Mouse (Mus musculus): ENCODE results near the gene Pgbd1. TPM values are rescaled to one million over a fixed set of nuclear protein-coding genes. Genes with fewer than 3 reads are reported as not detected.

Pgbd1 gene
- total and polyA plus RNA-seq, 3 experiments: 0.22 to 5.9 (median 4.9) TPM

Other genes starting within 250 kb of the Pgbd1 start
- gene Gpx5, start 148.3 kb downstream of the Pgbd1 start, total RNA-seq (2014; fragmentation: Nextera tagmentation): not detected in 2 replicates
- gene Gpx5, start 148.3 kb downstream of the Pgbd1 start, total RNA-seq (2017): 0.11 TPM in 1 of 2 replicates, not detected in the other
- gene Gpx5, start 148.3 kb downstream of the Pgbd1 start, polyA plus RNA-seq (2012): not detected in 2 replicates
- not detected in 2 replicates for gene Gpx6, start 128.9 kb downstream of the Pgbd1 start, total RNA-seq (2014; fragmentation: Nextera tagmentation)
- gene Gpx6, start 128.9 kb downstream of the Pgbd1 start, total RNA-seq (2017): 0.11 and 0.29 TPM in 2 replicates
- gene Gpx6, start 128.9 kb downstream of the Pgbd1 start, polyA plus RNA-seq (2012): not detected in 2 replicates
- not detected in 2 replicates for gene Olfr1367, start 94.1 kb downstream of the Pgbd1 start, total RNA-seq (2014; fragmentation: Nextera tagmentation)
- 0.44 TPM in 1 of 2 replicates, not detected in the other for gene Olfr1367, start 94.1 kb downstream of the Pgbd1 start, total RNA-seq (2017)
- not detected in 2 replicates for gene Olfr1367, start 94.1 kb downstream of the Pgbd1 start, polyA plus RNA-seq (2012)
- 10.7 and 14.6 TPM in 2 replicates for gene Zscan12, start 78.2 kb downstream of the Pgbd1 start, total RNA-seq (2014; fragmentation: Nextera tagmentation)
- gene Zscan12, start 78.2 kb downstream of the Pgbd1 start, total RNA-seq (2017): 16.2 and 16.8 TPM in 2 replicates
- 3.4 and 4.0 TPM in 2 replicates for gene Zscan12, start 78.2 kb downstream of the Pgbd1 start, polyA plus RNA-seq (2012)
- gene Zkscan3, start 38.3 kb downstream of the Pgbd1 start, total RNA-seq (2014; fragmentation: Nextera tagmentation): 60.6 and 78.1 TPM in 2 replicates
- 59.0 and 59.3 TPM in 2 replicates for gene Zkscan3, start 38.3 kb downstream of the Pgbd1 start, total RNA-seq (2017)
- 4.6 and 5.5 TPM in 2 replicates for gene Zkscan3, start 38.3 kb downstream of the Pgbd1 start, polyA plus RNA-seq (2012)
- gene Zscan26, start 12.7 kb upstream of the Pgbd1 start, total RNA-seq (2014; fragmentation: Nextera tagmentation): 43.0 and 43.6 TPM in 2 replicates
- 34.7 TPM in 2 replicates for gene Zscan26, start 12.7 kb upstream of the Pgbd1 start, total RNA-seq (2017)
- 3.2 and 3.4 TPM in 2 replicates for gene Zscan26, start 12.7 kb upstream of the Pgbd1 start, polyA plus RNA-seq (2012)
- 2.2 TPM in 1 of 2 replicates, not detected in the other for gene Nkapl, start 27.5 kb upstream of the Pgbd1 start, total RNA-seq (2014; fragmentation: Nextera tagmentation)
- gene Nkapl, start 27.5 kb upstream of the Pgbd1 start, total RNA-seq (2017): 0.66 and 1.1 TPM in 2 replicates
- gene Nkapl, start 27.5 kb upstream of the Pgbd1 start, polyA plus RNA-seq (2012): 0.53 and 0.54 TPM in 2 replicates
- not detected in 2 replicates for gene Zkscan4, start 37.8 kb upstream of the Pgbd1 start, total RNA-seq (2014; fragmentation: Nextera tagmentation)
- gene Zkscan4, start 37.8 kb upstream of the Pgbd1 start, total RNA-seq (2017): 0.05 and 0.12 TPM in 2 replicates
- not detected in 2 replicates for gene Zkscan4, start 37.8 kb upstream of the Pgbd1 start, polyA plus RNA-seq (2012)
- gene Gm10065, start 38.4 kb upstream of the Pgbd1 start, total RNA-seq (2014; fragmentation: Nextera tagmentation): not detected in 2 replicates
- gene Gm10065, start 38.4 kb upstream of the Pgbd1 start, total RNA-seq (2017): 0.64 and 0.93 TPM in 2 replicates
- gene Gm10065, start 38.4 kb upstream of the Pgbd1 start, polyA plus RNA-seq (2012): not detected in 2 replicates
- gene AK157302, start 54.2 kb upstream of the Pgbd1 start, total RNA-seq (2014; fragmentation: Nextera tagmentation): 1.1 and 1.7 TPM in 2 replicates
- 0.22 and 0.58 TPM in 2 replicates for gene AK157302, start 54.2 kb upstream of the Pgbd1 start, total RNA-seq (2017)
- 0.07 TPM in 1 of 2 replicates, not detected in the other for gene AK157302, start 54.2 kb upstream of the Pgbd1 start, polyA plus RNA-seq (2012)
- gene Gm11273, start 60.4 kb upstream of the Pgbd1 start, total RNA-seq (2014; fragmentation: Nextera tagmentation): 5.1 and 9.0 TPM in 2 replicates
- 9.9 and 11.6 TPM in 2 replicates for gene Gm11273, start 60.4 kb upstream of the Pgbd1 start, total RNA-seq (2017)
- gene Gm11273, start 60.4 kb upstream of the Pgbd1 start, polyA plus RNA-seq (2012): 38.3 and 48.1 TPM in 2 replicates
- gene Zkscan8, start 90.1 kb upstream of the Pgbd1 start, total RNA-seq (2014; fragmentation: Nextera tagmentation): 36.9 and 42.1 TPM in 2 replicates
- gene Zkscan8, start 90.1 kb upstream of the Pgbd1 start, total RNA-seq (2017): 14.2 and 15.7 TPM in 2 replicates
- 4.3 and 5.8 TPM in 2 replicates for gene Zkscan8, start 90.1 kb upstream of the Pgbd1 start, polyA plus RNA-seq (2012)
- not detected in 2 replicates for gene Olfr1366, start 101.8 kb upstream of the Pgbd1 start, total RNA-seq (2014; fragmentation: Nextera tagmentation)
- 0.23 and 0.44 TPM in 2 replicates for gene Olfr1366, start 101.8 kb upstream of the Pgbd1 start, total RNA-seq (2017)
- gene Olfr1366, start 101.8 kb upstream of the Pgbd1 start, polyA plus RNA-seq (2012): not detected in 2 replicates
- gene Olfr1535, start 118.8 kb upstream of the Pgbd1 start, total RNA-seq (2014; fragmentation: Nextera tagmentation): not detected in 2 replicates
- gene Olfr1535, start 118.8 kb upstream of the Pgbd1 start, total RNA-seq (2017): 0.06 and 0.11 TPM in 2 replicates
- gene Olfr1535, start 118.8 kb upstream of the Pgbd1 start, polyA plus RNA-seq (2012): not detected in 2 replicates
- gene Olfr1364, start 140.7 kb upstream of the Pgbd1 start, total RNA-seq (2014; fragmentation: Nextera tagmentation): not detected in 2 replicates
- 0.17 and 0.27 TPM in 2 replicates for gene Olfr1364, start 140.7 kb upstream of the Pgbd1 start, total RNA-seq (2017)
- gene Olfr1364, start 140.7 kb upstream of the Pgbd1 start, polyA plus RNA-seq (2012): not detected in 2 replicates
- not detected in 2 replicates for gene Olfr1362, start 173.0 kb upstream of the Pgbd1 start, total RNA-seq (2014; fragmentation: Nextera tagmentation)
- 0.06 TPM in 1 of 2 replicates, not detected in the other for gene Olfr1362, start 173.0 kb upstream of the Pgbd1 start, total RNA-seq (2017)
- gene Olfr1362, start 173.0 kb upstream of the Pgbd1 start, polyA plus RNA-seq (2012): not detected in 2 replicates
- not detected in 2 replicates for gene Olfr11, start 201.5 kb upstream of the Pgbd1 start, total RNA-seq (2014; fragmentation: Nextera tagmentation)
- 0.05 TPM in 1 of 2 replicates, not detected in the other for gene Olfr11, start 201.5 kb upstream of the Pgbd1 start, total RNA-seq (2017)
- gene Olfr11, start 201.5 kb upstream of the Pgbd1 start, polyA plus RNA-seq (2012): not detected in 2 replicates
- gene Olfr1361, start 222.3 kb upstream of the Pgbd1 start, total RNA-seq (2014; fragmentation: Nextera tagmentation): not detected in 2 replicates
- gene Olfr1361, start 222.3 kb upstream of the Pgbd1 start, total RNA-seq (2017): 0.05 and 0.17 TPM in 2 replicates
- gene Olfr1361, start 222.3 kb upstream of the Pgbd1 start, polyA plus RNA-seq (2012): not detected in 2 replicates
- gene Olfr1360, start 236.3 kb upstream of the Pgbd1 start, total RNA-seq (2014; fragmentation: Nextera tagmentation): not detected in 2 replicates
- gene Olfr1360, start 236.3 kb upstream of the Pgbd1 start, total RNA-seq (2017): not detected in 2 replicates
- not detected in 2 replicates for gene Olfr1360, start 236.3 kb upstream of the Pgbd1 start, polyA plus RNA-seq (2012)

Data from G1E (cell line).